Mouse (Mus musculus) thymus, adult 2 months (tissue): ENCODE measurements around the gene Ecm2.

Source experiments
- CTCF ChIP-seq: fragments of 200-500 bp; IDR thresholded peaks from 2 replicates; pipeline ENCODE4 v1.5.1; 2012; ENCODE audit warnings: mild to moderate bottlenecking, control low read depth, low read length, moderate library complexity, borderline replicate concordance; ENCODE audit not compliant: control insufficient read depth, poor library complexity, insufficient read depth; ENCODE audit errors: extremely low read depth
- POLR2A ChIP-seq: fragments of 200-500 bp; IDR thresholded peaks from 2 replicates; pipeline ENCODE4 v1.6.1; 2012; ENCODE audit warnings: mild to moderate bottlenecking, low read length, control low read depth, moderate library complexity; ENCODE audit not compliant: control insufficient read depth, poor library complexity, insufficient read depth; ENCODE audit errors: extremely low read depth

DNA sequence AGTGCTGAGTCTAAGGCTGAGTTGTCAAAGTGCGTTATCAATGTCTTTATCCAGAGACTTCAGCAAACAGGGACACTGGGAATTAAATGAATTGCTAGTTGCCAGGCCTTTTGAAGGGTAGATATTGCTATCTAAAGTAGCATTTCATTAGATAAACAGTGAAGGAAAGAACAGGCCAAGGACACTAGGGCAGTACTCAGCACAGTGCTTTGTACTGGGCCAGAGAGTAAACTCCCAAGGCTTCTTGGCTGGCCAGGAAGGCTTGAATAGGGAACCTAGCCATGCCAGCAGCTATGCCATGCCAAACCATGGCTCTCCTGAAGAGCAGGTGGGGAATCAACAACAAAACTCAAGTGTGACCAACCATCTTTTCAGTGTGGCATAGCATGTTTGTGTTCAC lies 32.3 kb downstream of the Ecm2 start:
- TF ChIP-seq CTCF (no peak), POLR2A (no peak)
